Mouse (Mus musculus) megakaryocyte-erythroid progenitor cell, adult 5-6 weeks (primary cell): ENCODE data around the gene Prss53. TPM values are rescaled to one million over a fixed set of nuclear protein-coding genes. Genes with fewer than 3 reads are reported as not detected.
A peak's percentile ranks its signal among the peaks of the same experiment; 100 is the strongest.
"Not testable (repeated sequence)": the region's sequence is repeated elsewhere in the genome, so short reads cannot be mapped to it uniquely, and the experiment has no call there.

Experiments used
- ATAC-seq: replicated peaks from 2 replicates; pipeline ENCODE4 v1.8.0; 2016; ENCODE audit warnings: mild to moderate bottlenecking, inconsistent platforms; ENCODE audit not compliant: severe bottlenecking, poor library complexity, low FRiP score, low TSS enrichment
- total RNA-seq, 2 experiments: library from RNA; stranded (forward) in 1 of 2; stranded (reverse) in 1 of 2; fragments of 200-1000, 215-1000 nt in 1 of 2; fragments of >200 nt in 1 of 2; fragmentation: Nextera tagmentation in 1 of 2; gene quantifications; 2 replicates each; pipeline ENCODE4 v1.2.3; 2014 to 2017

Prss53 gene
- total RNA-seq, 2 experiments from 2014 or later, result 0.81 TPM; not detected in 1

DNA sequence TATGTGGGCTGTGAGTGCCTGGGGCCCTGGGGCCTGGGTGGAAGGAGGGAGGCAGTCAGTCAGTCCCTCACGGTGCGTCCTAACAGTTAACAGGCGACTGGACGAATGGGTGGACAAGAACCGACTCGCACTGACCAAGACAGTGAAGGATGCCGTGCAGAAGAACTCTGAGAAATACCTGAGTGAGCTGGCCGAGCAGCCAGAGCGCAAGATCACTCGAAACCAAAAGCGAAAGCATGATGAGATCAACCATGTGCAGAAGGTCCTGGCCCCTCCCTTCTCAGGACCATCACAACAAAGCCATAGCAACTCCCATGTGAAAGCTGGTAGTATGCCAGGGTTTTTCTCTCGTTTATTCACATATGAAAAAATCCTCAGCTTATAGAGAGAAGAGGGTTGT is 24.5 kb upstream of the Prss53 start:
- no peak for ATAC-seq

GRCm38 (mm10) chr7:127912938-127913337 is 22.2 kb upstream of the Prss53 start:
- ATAC-seq, result no peak

- peak; percentile 98 for ATAC-seq
These were observed 21.6 kb upstream of the Prss53 start, which contains the start of gene Kat8 for GRCm38 (mm10) chr7:127912190-127912871. Gene Kat8, plus strand, starts transcription at chr7:127912516.

DNA sequence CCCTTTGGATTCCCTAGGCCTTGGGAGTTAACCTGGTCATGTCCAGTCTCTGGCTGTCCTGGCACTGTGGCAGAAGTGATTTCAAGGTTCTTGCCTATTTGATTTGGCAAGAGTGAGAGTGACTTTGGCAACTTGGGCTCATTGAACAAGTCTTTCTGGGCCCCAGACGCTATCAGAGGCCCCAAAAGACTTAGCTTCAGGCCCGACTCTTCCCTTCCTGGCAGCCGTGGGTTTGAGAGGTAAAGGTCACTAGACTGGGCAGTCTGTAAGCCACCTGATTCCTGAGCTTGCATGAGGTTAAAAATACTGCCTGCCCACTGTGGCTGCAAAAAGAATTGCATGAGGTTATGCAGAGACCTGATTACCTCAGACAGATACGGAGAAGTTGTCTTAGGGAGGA is 17.9 kb upstream of the Prss53 start:
- no peak for ATAC-seq

DNA sequence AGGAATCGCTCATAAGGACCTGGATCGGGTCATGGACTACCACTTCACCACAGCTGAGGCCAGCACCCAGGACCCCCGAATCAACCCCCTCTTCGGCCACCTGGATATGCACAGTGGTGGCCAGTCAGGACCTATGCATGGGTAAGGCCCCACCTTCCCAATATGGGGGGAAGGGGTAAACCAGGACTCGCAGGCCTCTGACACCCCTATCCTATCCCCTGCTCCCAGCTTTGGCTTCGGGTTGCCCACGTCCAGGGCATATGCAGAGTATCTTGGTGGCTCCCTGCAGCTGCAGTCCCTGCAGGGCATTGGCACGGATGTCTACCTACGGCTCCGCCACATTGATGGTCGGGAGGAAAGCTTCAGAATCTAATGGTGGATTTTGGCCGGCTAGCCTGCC is 17.2 kb upstream of the Prss53 start:
- ATAC-seq, result no peak

DNA sequence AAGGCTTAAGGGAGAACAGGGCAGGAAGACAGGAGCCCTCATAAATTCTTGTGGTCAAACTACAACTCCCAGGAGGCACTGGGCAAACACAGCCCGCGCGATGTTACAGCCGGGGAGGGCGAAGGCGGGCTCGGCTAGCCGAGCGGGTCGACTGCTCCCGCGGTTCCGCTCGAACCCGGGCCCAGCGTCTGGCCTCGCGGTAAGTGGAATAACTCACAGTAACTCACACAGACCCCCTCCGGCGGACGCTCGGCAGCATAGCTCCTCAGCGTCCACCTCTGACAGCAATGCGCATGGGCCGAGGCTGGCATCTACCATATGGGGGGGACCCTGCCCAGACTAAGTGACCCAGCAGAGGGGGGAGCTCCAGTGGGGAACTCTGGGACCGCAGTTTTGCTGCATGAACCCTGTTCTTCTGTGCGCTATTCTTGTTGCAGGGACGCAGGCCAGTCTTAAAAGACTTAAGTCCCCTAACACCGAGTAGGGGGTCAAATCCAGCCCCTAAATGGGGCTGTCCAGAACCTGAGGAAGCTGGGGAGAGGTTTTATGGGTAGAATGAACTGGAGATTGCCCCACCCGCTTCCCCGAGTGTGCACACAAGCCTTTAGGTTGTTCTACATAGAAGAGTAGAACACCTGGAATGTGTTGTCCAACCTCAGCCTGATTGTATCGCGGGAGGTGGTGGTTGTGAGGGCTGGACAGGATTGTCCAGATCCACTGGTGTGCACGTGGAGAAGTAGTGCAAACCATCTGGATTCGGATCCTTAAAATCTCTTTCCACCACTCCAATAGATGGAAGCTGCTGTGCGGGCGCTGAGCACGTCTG is 13.4 kb upstream of the Prss53 start, which contains the start of gene Bckdk:
Gene Bckdk, plus strand, starts transcription at position 112 of the 826 bp plus-strand sequence.
- peak; percentile 84 for ATAC-seq

GRCm38 (mm10) chr7:127901772-127902171 is 11.0 kb upstream of the Prss53 start:
- no peak for ATAC-seq

- ATAC-seq, result 0 out of 2 replicates have a peak, but pooled peaks have one; percentile 13
These were observed 9.2 kb upstream of the Prss53 start for GRCm38 (mm10) chr7:127899997-127900396.

DNA sequence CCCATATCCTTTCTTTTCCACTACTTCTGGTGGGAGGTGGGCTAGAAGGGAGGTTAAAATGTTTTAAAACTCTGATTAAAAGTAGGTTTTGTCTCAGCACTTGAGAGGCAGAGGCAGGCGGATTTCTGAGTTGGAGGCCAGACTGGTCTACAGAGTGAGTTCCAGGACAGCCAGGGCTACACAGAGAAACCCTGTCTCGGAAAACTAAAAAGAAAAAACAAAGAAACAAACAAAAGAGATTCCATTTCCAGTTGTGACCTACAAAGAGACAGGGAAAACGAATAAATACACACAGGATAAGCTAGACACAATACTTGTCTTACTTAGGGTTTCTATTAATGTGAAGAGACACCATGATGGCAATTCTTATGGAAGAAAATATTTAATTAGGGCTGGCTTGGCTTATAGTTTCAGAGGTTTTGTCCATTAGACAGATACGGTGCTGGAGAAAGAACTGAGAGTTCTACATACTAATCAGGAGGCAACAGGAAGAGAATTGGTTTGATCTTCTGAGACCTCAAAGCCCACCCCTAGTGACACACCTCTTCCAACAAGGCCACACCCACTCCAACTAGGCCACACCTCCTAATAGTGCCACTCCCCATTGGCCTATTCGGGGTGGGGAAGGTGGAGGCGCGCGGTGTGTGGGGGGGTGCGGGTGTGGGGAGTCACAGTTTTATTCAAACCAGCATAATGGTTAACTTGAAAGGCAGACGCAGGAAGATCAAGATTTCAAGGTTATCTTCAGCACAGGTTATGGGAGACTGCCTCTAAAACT is 7.6 kb upstream of the Prss53 start:
- ATAC-seq, result no peak

DNA sequence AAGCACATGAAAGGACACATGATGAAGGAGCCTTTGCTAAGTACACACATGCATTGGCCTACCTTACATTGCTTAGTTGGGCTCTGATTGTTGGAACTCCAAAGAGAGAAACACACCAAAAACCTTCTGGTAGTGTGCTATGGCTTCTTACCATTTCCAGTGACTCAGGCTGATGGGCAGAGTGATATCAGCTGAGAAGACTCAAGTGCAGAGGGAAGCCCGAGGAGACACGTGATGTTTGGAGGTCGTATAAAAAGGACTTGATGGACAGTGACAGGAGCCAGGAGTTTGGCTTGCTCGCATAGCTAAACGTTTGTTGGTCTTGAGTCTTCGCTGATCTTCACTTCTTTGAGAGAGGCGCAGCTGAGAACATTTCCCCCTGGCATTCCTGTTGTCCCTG is 6.8 kb upstream of the Prss53 start:
- ATAC-seq, result no peak

DNA sequence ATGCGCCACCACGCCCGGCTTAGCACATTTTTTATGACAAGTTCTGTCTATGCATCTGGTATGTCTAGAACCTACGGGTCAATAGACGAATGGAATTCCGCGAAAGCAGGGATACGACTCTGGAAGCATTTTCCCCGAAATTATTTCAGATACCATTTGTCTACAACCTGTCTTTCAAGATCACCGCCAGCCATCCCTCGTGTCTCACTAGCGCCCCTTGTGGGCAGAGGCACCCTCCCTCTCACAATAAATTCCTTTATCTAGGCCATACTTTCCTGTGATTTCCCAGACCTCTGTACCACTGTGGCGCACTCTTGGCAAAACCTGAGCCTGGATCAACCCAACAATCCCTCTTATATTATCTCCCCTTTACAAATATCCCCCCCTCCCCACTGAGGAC is 5.6 kb upstream of the Prss53 start:
- no peak for ATAC-seq

DNA sequence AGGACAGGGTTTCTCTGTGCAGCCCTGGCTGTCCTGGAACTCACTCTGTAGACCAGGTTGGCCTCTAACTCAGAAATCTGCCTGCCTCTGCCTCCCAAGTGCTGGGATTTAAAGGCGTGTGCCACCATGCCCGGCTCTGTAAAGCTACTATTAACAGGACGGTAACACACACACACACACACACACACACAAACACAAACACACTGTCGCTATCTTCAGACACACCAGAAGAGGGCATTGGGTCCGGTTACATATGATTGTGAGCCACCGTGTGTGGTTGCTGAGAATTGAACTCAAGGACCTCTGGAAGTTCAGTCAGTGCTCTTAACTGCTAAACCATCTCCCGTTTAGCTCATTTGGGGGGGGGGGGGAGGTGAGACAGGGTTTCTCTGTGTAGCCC is 5.1 kb upstream of the Prss53 start:
- ATAC-seq, result not testable (repeated sequence)

GRCm38 (mm10) chr7:127895442-127895841 is 4.7 kb upstream of the Prss53 start, which contains the start of the genes Gm21974 and Vkorc1:
Gene Gm21974, minus strand, starts transcription at chr7:127895454.
Gene Vkorc1, minus strand, starts transcription at chr7:127895617.
- ATAC-seq, result peak; percentile 96

- ATAC-seq, result no peak
These were observed 3.7 kb upstream of the Prss53 start for GRCm38 (mm10) chr7:127894480-127894879.

DNA sequence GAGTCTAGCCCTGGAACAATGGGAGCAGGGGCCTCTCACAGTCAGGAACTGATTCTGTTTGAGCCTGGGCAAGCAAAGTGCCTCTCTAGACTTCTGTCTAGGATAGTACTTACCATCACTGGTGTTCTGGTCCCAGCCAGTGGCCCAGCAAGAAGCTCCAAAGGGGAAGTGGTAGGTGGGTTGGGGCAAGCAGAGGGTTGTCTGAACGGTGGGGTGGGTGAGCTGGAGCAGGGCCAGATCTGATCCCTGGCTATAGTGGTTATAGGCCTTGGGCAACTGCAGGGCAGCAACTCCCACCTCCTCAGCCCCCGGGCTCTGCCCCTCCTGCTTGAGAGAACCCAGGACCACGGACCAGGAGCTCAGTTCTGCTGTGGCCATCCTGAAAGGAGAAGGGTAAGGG is 1.9 kb downstream of the Prss53 start:
- ATAC-seq, result no peak

DNA sequence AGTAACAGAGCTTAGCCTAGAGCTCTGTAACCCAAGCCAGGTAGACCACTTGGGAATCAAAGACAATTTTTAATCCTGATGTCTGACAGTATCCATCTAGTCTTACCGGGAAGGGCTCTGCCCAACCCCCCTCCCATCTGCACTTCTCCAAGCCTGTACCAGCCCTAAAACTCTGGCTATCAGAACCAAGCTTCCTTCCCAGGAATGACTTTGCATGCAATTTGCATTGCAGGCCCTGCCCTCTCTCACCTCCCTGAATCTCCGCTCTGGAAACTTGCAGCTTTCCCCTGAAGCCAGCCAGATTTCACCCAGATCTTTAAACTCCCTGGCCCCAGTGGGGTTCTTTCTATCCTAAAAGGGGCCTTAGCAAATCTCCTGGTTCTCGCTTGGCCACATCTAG is 3.0 kb downstream of the Prss53 start:
- ATAC-seq, result no peak

- no peak for ATAC-seq
These were observed 3.6 kb downstream of the Prss53 start for GRCm38 (mm10) chr7:127887191-127887590.

DNA sequence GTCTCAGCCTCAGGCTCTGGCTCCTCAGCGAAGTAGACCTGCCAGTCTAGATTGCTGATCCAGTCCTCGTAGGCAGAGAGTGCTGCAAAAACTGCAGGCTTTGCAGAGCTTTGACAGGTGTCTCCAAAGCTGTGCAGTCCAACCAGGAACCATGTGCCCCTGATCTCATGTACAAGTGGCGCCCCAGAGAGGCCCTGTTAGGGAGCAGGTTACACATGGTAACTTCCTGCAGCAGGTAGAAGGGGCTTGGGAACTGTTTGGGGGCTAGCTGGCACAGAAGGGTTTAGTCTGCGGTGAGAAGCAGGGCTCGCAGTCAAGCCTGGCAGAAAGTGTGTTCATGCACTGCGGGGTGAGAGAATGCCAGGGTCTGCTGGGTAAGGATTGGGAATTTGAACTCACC is 4.2 kb downstream of the Prss53 start:
- no peak for ATAC-seq

- ATAC-seq, result 0 out of 2 replicates have a peak, but pooled peaks have one; percentile 16
These were observed 4.8 kb downstream of the Prss53 start for GRCm38 (mm10) chr7:127885951-127886350.

DNA sequence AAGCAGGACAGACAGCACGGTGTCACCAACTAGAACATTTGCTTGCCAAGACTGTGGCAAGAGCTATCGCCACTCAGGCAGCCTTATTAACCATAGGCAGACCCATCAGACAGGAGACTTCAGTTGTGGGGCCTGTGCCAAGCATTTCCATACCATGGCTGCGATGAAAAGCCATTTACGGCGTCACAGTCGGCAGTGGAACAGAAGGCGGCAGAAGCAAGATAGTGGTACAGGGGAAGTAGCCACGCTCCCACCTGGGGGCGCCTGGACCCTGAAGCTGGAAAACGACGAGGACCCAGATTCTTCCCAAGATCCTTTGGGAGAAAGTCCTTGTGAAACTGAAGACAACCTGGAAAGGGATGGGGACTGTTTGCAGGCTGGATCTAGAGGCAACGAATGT is 10.3 kb downstream of the Prss53 start:
- ATAC-seq, result no peak
